Mouse (Mus musculus) testis, postnatal 14 days (tissue): ENCODE measurements at regions not wholly inside any gene's neighbourhood (a gene's known extent, or its start where the extent isn't known, plus 50 kb on each side); places are given as distances from the start of the nearest gene placed in this dataset.

Experiments
- DNase-seq: peaks from one replicate; pipeline ENCODE4 v3.0.0; 2021; ENCODE audit warnings: low spot score

GRCm38 (mm10) chr15:25468478-25468877, 54.9 kb upstream of the Basp1 start:
- no peak for DNase-seq

GRCm38 (mm10) chr15:25469185-25469845, 55.8 kb upstream of the Basp1 start:
- no peak for DNase-seq

- no peak for DNase-seq
These were observed 57.8 kb upstream of the Basp1 start for GRCm38 (mm10) chr15:25471331-25471730.

- DNase-seq, result no peak
These were observed 59.7 kb upstream of the Basp1 start for GRCm38 (mm10) chr15:25473201-25473710.

- no peak for DNase-seq
These were observed 60.5 kb upstream of the Basp1 start for GRCm38 (mm10) chr15:25474096-25474495.

GRCm38 (mm10) chr15:25482586-25482985, 69.0 kb upstream of the Basp1 start:
- no peak for DNase-seq

GRCm38 (mm10) chr15:25485372-25485771, 71.8 kb upstream of the Basp1 start:
- DNase-seq, result no peak

GRCm38 (mm10) chr15:25486158-25486557, 72.6 kb upstream of the Basp1 start:
- DNase-seq, result no peak

GRCm38 (mm10) chr15:25489804-25490203, 76.2 kb upstream of the Basp1 start:
- no peak for DNase-seq

- no peak for DNase-seq
These were observed 78.7 kb upstream of the Basp1 start for GRCm38 (mm10) chr15:25492161-25492746.

- DNase-seq, result no peak
These were observed 81.2 kb upstream of the Basp1 start for GRCm38 (mm10) chr15:25494687-25495299.

GRCm38 (mm10) chr15:25495926-25496644, 82.5 kb upstream of the Basp1 start:
- no peak for DNase-seq

GRCm38 (mm10) chr15:25497743-25498142, 84.2 kb upstream of the Basp1 start:
- no peak for DNase-seq

GRCm38 (mm10) chr15:25498422-25498821, 84.9 kb upstream of the Basp1 start:
- DNase-seq, result no peak

- DNase-seq, result no peak
These were observed 88.9 kb upstream of the Basp1 start for GRCm38 (mm10) chr15:25502513-25502912.

- no peak for DNase-seq
These were observed 89.5 kb upstream of the Basp1 start for GRCm38 (mm10) chr15:25503104-25503503.

- no peak for DNase-seq
These were observed 95.6 kb upstream of the Basp1 start for GRCm38 (mm10) chr15:25509139-25509538.

- DNase-seq, result no peak
These were observed 96.0 kb upstream of the Basp1 start for GRCm38 (mm10) chr15:25509584-25509983.

GRCm38 (mm10) chr15:25510060-25510492, 96.5 kb upstream of the Basp1 start:
- DNase-seq, result no peak

- no peak for DNase-seq
These were observed 104.0 kb upstream of the Myo10 start for GRCm38 (mm10) chr15:25518025-25518928.

GRCm38 (mm10) chr15:25524189-25524588, 98.1 kb upstream of the Myo10 start:
- no peak for DNase-seq

- DNase-seq, result no peak
These were observed 97.0 kb upstream of the Myo10 start for GRCm38 (mm10) chr15:25525337-25525736.
